Mouse (Mus musculus) heart, postnatal 0 days (tissue): Measurements from ENCODE around the gene Fbxw5. TPM values are rescaled to one million over a fixed set of nuclear protein-coding genes. Genes with fewer than 3 reads are reported as not detected.

ENCODE experiments used
- ATAC-seq: fragments of 200-750 bp; cut with Nextera tagmentation; 2 replicates; pipeline ENCODE4 v1.8.0; 2017; ENCODE audit warnings: low read depth, moderate number of reproducible peaks, moderate library complexity; ENCODE audit not compliant: insufficient read depth
- DNase-seq: peaks from one replicate; pipeline ENCODE4 v3.0.0-alpha.2; 2016; ENCODE audit warnings: low spot score
- H3K27ac ChIP-seq: fragments of 300-500 bp; sonication (generic); 2 replicates; pipeline ENCODE4 v1.5.1; 2014; ENCODE audit warnings: low read depth, mild to moderate bottlenecking
- H3K27me3 ChIP-seq: fragments of 300-500 bp; sonication (generic); 2 replicates; pipeline ENCODE4 v1.6.1; 2014; ENCODE audit warnings: low read length, mixed read lengths; ENCODE audit not compliant: control insufficient read depth, insufficient read depth
- H3K36me3 ChIP-seq: fragments of 300-500 bp; sonication (generic); replicated peaks from 2 replicates; pipeline ENCODE4 v1.6.1; 2014; ENCODE audit warnings: low read length, mixed read lengths; ENCODE audit not compliant: control insufficient read depth, insufficient read depth
- H3K4me1 ChIP-seq: fragments of 300-500 bp; sonication (generic); 2 replicates; pipeline ENCODE4 v1.6.1; 2014; ENCODE audit warnings: antibody characterized with exemption; ENCODE audit not compliant: control insufficient read depth, insufficient read depth
- H3K4me2 ChIP-seq: fragments of 300-500 bp; sonication (generic); 2 replicates; pipeline ENCODE4 v1.6.1; 2014; ENCODE audit warnings: low read depth, mild to moderate bottlenecking, low read length, moderate library complexity
- H3K4me3 ChIP-seq: fragments of 300-500 bp; sonication (generic); 2 replicates; pipeline ENCODE4 v1.5.1; 2014; ENCODE audit warnings: low read depth, low read length
- H3K9ac ChIP-seq: fragments of 300-500 bp; sonication (generic); replicated peaks from 2 replicates; pipeline ENCODE4 v1.6.1; 2014; ENCODE audit warnings: low read depth, low read length, mixed read lengths
- H3K9me3 ChIP-seq: fragments of 300-500 bp; sonication (generic); replicated peaks from 2 replicates; pipeline ENCODE4 v1.6.1; 2016; ENCODE audit warnings: low read length; ENCODE audit not compliant: control insufficient read depth
- CTCF ChIP-seq: IDR thresholded peaks from 2 replicates; pipeline ENCODE4 v1.5.1; 2016; ENCODE audit warnings: antibody characterized with exemption, control low read depth, low read depth
- EP300 ChIP-seq: IDR thresholded peaks from 2 replicates; pipeline ENCODE4 v1.6.1; 2016; ENCODE audit warnings: antibody characterized with exemption, low read depth
- WGBS: fragments of 180-500 bp; shearing (Covaris S2); extraction: QIAGEN DNeasy Blood & Tissue Kit; methylation state at CpG from one replicate; pipeline ENCODE4 v1.1.7; 2014; 5-methylcytosine and 5-hydroxymethylcytosine counted together
- polyA plus RNA-seq: library from polyadenylated mRNA; unstranded; fragments of >200 nt; fragmentation: Nextera tagmentation; extraction: Ambion mirVana; gene quantifications from 2 replicates; pipeline ENCODE4 v1.2.1, GENCODE M21; 2015
- total RNA-seq: library from RNA; depleted of rRNA; stranded (reverse); fragments of >200 nt; gene quantifications from 2 replicates; pipeline ENCODE4 v1.2.3, GENCODE M21; 2014; ENCODE audit warnings: low replicate concordance

The Fbxw5 gene
- total and polyA plus RNA-seq, 2 experiments from 2014 or later: 76.5 to 141 TPM

- ATAC-seq (no peak; the same call in none of the 2 replicates), DNase-seq (no peak)
- Histone ChIP-seq H3K27me3 (no peaks in the 10 kb centered on the region), H3K9me3 (no peaks in the 10 kb centered on the region), H3K4me2 (peak within 1 kb of the TSS; percentile 55), H3K36me3 (no peaks in the 10 kb centered on the region), H3K4me3 (peak within 1 kb of the TSS; percentile 12), H3K9ac (peak within 1 kb of the TSS; percentile 29; the same call in 1 of the 2 replicates), H3K4me1 (peaks cover 33% of the 10 kb centered on the region), H3K27ac (peak within 1 kb of the TSS; percentile 96)
- TF ChIP-seq CTCF (no peak), EP300 (peak; percentile 66)
- WGBS: 28% methylated on average over 6 of the region's 6 CpGs
Measured at GRCm38 (mm10) chr2:25469969-25470368, 30.6 kb upstream of the Fbxw5 start, which contains the start of gene Ptgds. TSS of gene Ptgds (minus strand) at chr2:25470046.

DNA sequence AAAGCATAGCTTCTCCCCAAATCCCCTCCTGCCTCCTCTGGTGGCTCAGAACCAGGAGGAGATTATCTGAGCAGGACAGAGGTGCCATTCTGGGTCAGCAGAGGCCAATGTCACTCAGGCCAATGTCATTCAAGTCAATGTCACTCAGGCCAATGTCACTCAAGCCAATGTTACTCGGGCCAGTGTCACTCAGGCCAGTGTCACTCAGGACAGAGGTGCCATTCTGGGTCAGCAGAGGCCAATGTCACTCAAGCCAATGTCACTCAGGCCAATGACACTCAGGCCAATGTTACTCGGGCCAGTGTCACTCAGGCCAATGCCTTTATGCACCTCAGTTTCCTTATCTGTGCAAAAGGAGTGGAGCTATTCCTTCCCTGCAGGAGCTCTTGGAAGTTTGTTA is 28.0 kb upstream of the Fbxw5 start:
- no peak overlapping the region for H3K4me2 ChIP-seq
- 63% methylated on average over 2 of the region's 2 CpGs for WGBS
- no peak for TF ChIP-seq EP300
- TF ChIP-seq CTCF: no peak

GRCm38 (mm10) chr2:25477541-25477940 is 23.0 kb upstream of the Fbxw5 start:
- ATAC-seq: no peak
- H3K27ac ChIP-seq: no peak overlapping the region
- no peak for TF ChIP-seq CTCF
- TF ChIP-seq EP300: no peak
- 82% methylated on average over 8 of the region's 8 CpGs for WGBS
- no peaks in the 10 kb centered on the region for H3K9me3 ChIP-seq
- no peak overlapping the region for H3K9ac ChIP-seq
- no peak for DNase-seq
- H3K4me3 ChIP-seq: no peak overlapping the region
- H3K27me3 ChIP-seq: no peaks in the 10 kb centered on the region
- H3K4me2 ChIP-seq: no peak overlapping the region
- no peaks in the 10 kb centered on the region; the same call in 1 of the 2 replicates for H3K4me1 ChIP-seq
- H3K36me3 ChIP-seq: no peaks in the 10 kb centered on the region

More for the DNA sequence above, 28.0 kb upstream of the Fbxw5 start:
- Histone ChIP-seq H3K27me3 (no peaks in the 10 kb centered on the region), H3K9me3 (no peaks in the 10 kb centered on the region), H3K9ac (no peak overlapping the region), H3K36me3 (no peaks in the 10 kb centered on the region), H3K27ac (no peak overlapping the region), H3K4me1 (peaks cover 23% of the 10 kb centered on the region), H3K4me3 (no peak overlapping the region)
- DNase-seq (no peak), ATAC-seq (no peak)

DNA sequence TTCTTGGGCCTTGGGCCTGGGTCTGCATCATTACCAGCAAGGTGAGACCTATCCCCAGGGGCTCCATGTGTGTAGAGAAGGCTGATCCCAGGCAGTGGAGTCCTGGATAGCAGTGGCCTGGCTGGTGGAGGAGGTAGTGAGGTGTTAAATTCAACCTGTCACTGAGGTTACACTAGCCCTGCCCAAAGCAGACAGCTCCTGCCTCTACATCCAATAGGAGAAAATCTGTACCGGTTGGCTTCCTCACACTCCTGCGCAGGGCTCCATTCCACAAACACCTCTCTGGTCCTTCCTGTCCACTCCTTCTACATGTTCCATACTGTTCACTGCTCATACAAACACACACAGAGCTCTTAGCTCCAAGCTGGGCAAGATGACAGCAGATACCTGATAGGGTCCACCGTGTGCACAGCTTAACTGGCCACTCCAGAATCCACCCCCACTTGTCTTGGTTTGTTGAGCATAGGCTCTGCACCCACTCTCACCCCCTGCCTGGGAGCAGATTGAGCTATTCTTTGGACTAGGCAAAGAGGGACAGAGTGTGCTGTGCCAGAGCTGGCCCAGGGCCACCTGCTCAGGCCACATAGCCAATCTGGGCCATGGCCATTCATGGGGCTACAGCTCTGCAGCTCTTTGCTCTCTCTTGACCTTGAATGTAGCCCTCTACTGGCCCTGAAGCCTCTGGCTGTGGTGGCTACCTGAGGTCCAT is 22.4 kb upstream of the Fbxw5 start:
- Histone ChIP-seq H3K9me3 (no peaks in the 10 kb centered on the region), H3K36me3 (no peaks in the 10 kb centered on the region), H3K4me2 (no peak overlapping the region), H3K27me3 (no peaks in the 10 kb centered on the region), H3K4me3 (no peak overlapping the region), H3K4me1 (no peaks in the 10 kb centered on the region; the same call in 1 of the 2 replicates), H3K27ac (no peak overlapping the region), H3K9ac (no peak overlapping the region)
- WGBS: 73% methylated on average over 3 of the region's 3 CpGs
- DNase-seq (no peak), ATAC-seq (peak; percentile 63)
- TF ChIP-seq EP300 (no peak), CTCF (no peak)

- H3K27ac ChIP-seq: no peak overlapping the region
- no peak for ATAC-seq
- H3K4me1 ChIP-seq: no peaks in the 10 kb centered on the region; the same call in 1 of the 2 replicates
- TF ChIP-seq CTCF: no peak
- H3K4me3 ChIP-seq: no peak overlapping the region
- WGBS: 67% methylated on average over 10 of the region's 10 CpGs
- no peak for DNase-seq
- H3K36me3 ChIP-seq: no peaks in the 10 kb centered on the region
- no peak overlapping the region for H3K4me2 ChIP-seq
- H3K27me3 ChIP-seq: no peaks in the 10 kb centered on the region
- H3K9ac ChIP-seq: no peak overlapping the region
- H3K9me3 ChIP-seq: no peaks in the 10 kb centered on the region
Measured at GRCm38 (mm10) chr2:25479551-25480311, 20.8 kb upstream of the Fbxw5 start.
